Mouse (Mus musculus) small intestine, adult 2 months (tissue): Measurements from ENCODE around the gene Man2a1.

Experiments
- CTCF ChIP-seq: fragments of 200-500 bp; IDR thresholded peaks from 2 replicates; pipeline ENCODE4 v1.5.1; 2012; ENCODE audit warnings: low read depth, mild to moderate bottlenecking, control low read depth, inconsistent platforms, low read length, moderate library complexity, mixed read lengths; ENCODE audit not compliant: insufficient replicate concordance, insufficient read length; ENCODE audit errors: extremely low read depth
- POLR2A ChIP-seq: fragments of 200-500 bp; IDR thresholded peaks from 2 replicates; pipeline ENCODE4 v1.6.1; 2012; ENCODE audit warnings: low read depth, mild to moderate bottlenecking, control low read depth, inconsistent platforms, low read length, moderate library complexity

GRCm38 (mm10) chr17:64615420-64615819 is 14.9 kb downstream of the Man2a1 start:
- TF ChIP-seq CTCF: no peak
- TF ChIP-seq POLR2A: no peak
